Mouse (Mus musculus): ENCODE measurements around the gene Il27ra. TPM values are rescaled to one million over a fixed set of nuclear protein-coding genes. Genes with fewer than 3 reads are reported as not detected.

Gene Il27ra
- polyA plus RNA-seq, 1 experiment from 2014 or later, result 0.18 TPM

GRCm38 (mm10) chr8:84073230-84073976 is 31.0 kb upstream of the Il27ra start:
- in situ Hi-C loops (cut with MboI; ENCODE audit: low pct_unique_long_range_greater_than_20kb), result no loop called here
- ChIA-PET POLR2A (interaction anchor here (1.4 kb wide), 1 partner anchor 30 kb away, joined by 5 read pairs; no protein-coding TSS in a partner anchor), CTCF (interaction anchor here (1.5 kb wide), 1 partner anchor 90 kb away, joined by 3 read pairs; no protein-coding TSS in a partner anchor)
- TF ChIP-seq CTCF (IDR thresholded peaks at IDR 0.05), result no peak
- DNase-seq (ENCODE audit: low read depth, low spot score) (no peak), ATAC-seq (no peak)
- H3K27me3 ChIP-seq, result no peaks in the 10 kb centered on the region

GRCm38 (mm10) chr8:84072321-84072720 is 29.9 kb upstream of the Il27ra start:
- in situ Hi-C loops (cut with MboI; ENCODE audit: low pct_unique_long_range_greater_than_20kb), result no loop called here
- CTCF ChIA-PET, result interaction anchor here (1.5 kb wide), 1 partner anchor 91 kb away, joined by 3 read pairs; no protein-coding TSS in a partner anchor
- no peak for TF ChIP-seq CTCF (IDR thresholded peaks at IDR 0.05)
- H3K27me3 ChIP-seq, result no peaks in the 10 kb centered on the region
- POLR2A ChIA-PET, result interaction anchor here (0.5 to 0.7 kb wide), 2 partner anchors 56 to 69 kb away, joined by 3 to 4 read pairs; no protein-coding TSS in a partner anchor
- DNase-seq (ENCODE audit: low read depth, low spot score), result no peak
- no peak for ATAC-seq

GRCm38 (mm10) chr8:84071921-84072320 is 29.5 kb upstream of the Il27ra start:
- DNase-seq (ENCODE audit: low read depth, low spot score) (no peak), ATAC-seq (no peak)
- ChIA-PET POLR2A (interaction anchor here (0.5 to 0.7 kb wide), 2 partner anchors 56 to 70 kb away, joined by 3 to 4 read pairs; no protein-coding TSS in a partner anchor), CTCF (interaction anchor here (1.5 kb wide), 2 partner anchors 10 to 91 kb away, joined by 3 to 8 read pairs; no protein-coding TSS in a partner anchor)
- in situ Hi-C loops (cut with MboI; ENCODE audit: low pct_unique_long_range_greater_than_20kb), result no loop called here
- TF ChIP-seq CTCF (IDR thresholded peaks at IDR 0.05), result no peak
- no peaks in the 10 kb centered on the region for H3K27me3 ChIP-seq

- in situ Hi-C loops (cut with MboI; ENCODE audit: low pct_unique_long_range_greater_than_20kb), result no loop called here
- DNase-seq (ENCODE audit: low read depth, low spot score) (no peak), ATAC-seq (no peak)
- TF ChIP-seq CTCF (IDR thresholded peaks at IDR 0.05), result no peak
- no peaks in the 10 kb centered on the region for H3K27me3 ChIP-seq
- CTCF ChIA-PET, result interaction anchor here (1.1 to 1.5 kb wide), 2 partner anchors 12 to 34 kb away, joined by 3 to 8 read pairs; partner anchors contain the start of gene Dcaf15
- POLR2A ChIA-PET, result interaction anchor here (0.6 kb wide), 1 partner anchor 194 kb away, joined by 3 read pairs; no protein-coding TSS in a partner anchor
These were observed 28.3 kb upstream of the Il27ra start for GRCm38 (mm10) chr8:84070667-84071066.

GRCm38 (mm10) chr8:84070241-84070640 is 27.9 kb upstream of the Il27ra start:
- no peak for ATAC-seq
- ChIA-PET CTCF (interaction anchor here (1.1 to 1.5 kb wide), 2 partner anchors 12 to 35 kb away, joined by 3 to 8 read pairs; partner anchors contain the start of gene Dcaf15), POLR2A (no interaction called here)
- H3K27me3 ChIP-seq, result no peaks in the 10 kb centered on the region
- TF ChIP-seq CTCF (IDR thresholded peaks at IDR 0.05), result no peak
- in situ Hi-C loops (cut with MboI; ENCODE audit: low pct_unique_long_range_greater_than_20kb), result no loop called here
- DNase-seq (ENCODE audit: low read depth, low spot score), result no peak

- ChIA-PET CTCF (interaction anchor here (1.1 kb wide), 1 partner anchor 35 kb away, joined by 3 read pairs; the partner anchor contains the start of gene Dcaf15), POLR2A (no interaction called here)
- DNase-seq (ENCODE audit: low read depth, low spot score) (no peak), ATAC-seq (no peak)
- in situ Hi-C loops (cut with MboI; ENCODE audit: low pct_unique_long_range_greater_than_20kb), result no loop called here
- no peak for TF ChIP-seq CTCF (IDR thresholded peaks at IDR 0.05)
- no peaks in the 10 kb centered on the region for H3K27me3 ChIP-seq
These were observed 27.4 kb upstream of the Il27ra start for GRCm38 (mm10) chr8:84069750-84070149.

- no peak for TF ChIP-seq CTCF (IDR thresholded peaks at IDR 0.05)
- DNase-seq (ENCODE audit: low read depth, low spot score) (no peak), ATAC-seq (no peak)
- POLR2A ChIA-PET, result interaction anchor here (0.9 kb wide), 1 partner anchor 411 kb away, joined by 3 read pairs; no protein-coding TSS in a partner anchor
- in situ Hi-C loops (cut with MboI; ENCODE audit: low pct_unique_long_range_greater_than_20kb), result no loop called here
- CTCF ChIA-PET, result interaction anchor here (2.1 kb wide), 1 partner anchor 26 kb away, joined by 4 read pairs; no protein-coding TSS in a partner anchor
- no peaks in the 10 kb centered on the region for H3K27me3 ChIP-seq
These were observed 26.8 kb upstream of the Il27ra start for GRCm38 (mm10) chr8:84069169-84069568.

- CTCF ChIA-PET, result interaction anchor here (1.1 to 2.1 kb wide), 2 partner anchors 25 to 118 kb away, joined by 3 to 4 read pairs; no protein-coding TSS in a partner anchor
- in situ Hi-C loops (cut with MboI; ENCODE audit: low pct_unique_long_range_greater_than_20kb), result no loop called here
These were observed 26.1 kb upstream of the Il27ra start for GRCm38 (mm10) chr8:84068316-84069035.

GRCm38 (mm10) chr8:84067911-84068310 is 25.5 kb upstream of the Il27ra start:
- TF ChIP-seq CTCF (IDR thresholded peaks at IDR 0.05), result no peak
- POLR2A ChIA-PET, result interaction anchor here (1.0 kb wide), 1 partner anchor 8 kb away, joined by 3 read pairs; no protein-coding TSS in a partner anchor
- in situ Hi-C loops (cut with MboI; ENCODE audit: low pct_unique_long_range_greater_than_20kb), result no loop called here
- CTCF ChIA-PET, result interaction anchor here (1.1 to 2.1 kb wide), 2 partner anchors 24 to 119 kb away, joined by 3 to 4 read pairs; no protein-coding TSS in a partner anchor
- ATAC-seq, result no peak
- no peak for DNase-seq (ENCODE audit: low read depth, low spot score)
- no peaks in the 10 kb centered on the region for H3K27me3 ChIP-seq

More at GRCm38 (mm10) chr8:84068316-84069035, 26.1 kb upstream of the Il27ra start:
- DNase-seq (ENCODE audit: low read depth, low spot score) (no peak), ATAC-seq (no peak)
- TF ChIP-seq CTCF (IDR thresholded peaks at IDR 0.05), result no peak
- POLR2A ChIA-PET, result interaction anchor here (0.9 kb wide), 1 partner anchor 410 kb away, joined by 3 read pairs; no protein-coding TSS in a partner anchor
- H3K27me3 ChIP-seq, result no peaks in the 10 kb centered on the region

GRCm38 (mm10) chr8:84067047-84067573 is 24.7 kb upstream of the Il27ra start:
- no peaks in the 10 kb centered on the region for H3K27me3 ChIP-seq
- ChIA-PET CTCF (interaction anchor here (1.1 to 2.1 kb wide), 3 partner anchors 23 to 120 kb away, joined by 3 to 4 read pairs (median 4); no protein-coding TSS in a partner anchor), POLR2A (interaction anchor here (1.0 kb wide), 1 partner anchor 9 kb away, joined by 3 read pairs; no protein-coding TSS in a partner anchor)
- ATAC-seq (peak; percentile 54), DNase-seq (ENCODE audit: low read depth, low spot score) (peak; percentile 42)
- in situ Hi-C loops (cut with MboI; ENCODE audit: low pct_unique_long_range_greater_than_20kb), result no loop called here
- TF ChIP-seq CTCF (IDR thresholded peaks at IDR 0.05), result no peak

All from Patski (cell line).